Mouse (Mus musculus) forebrain, embryonic 12.5 days (tissue): ENCODE data around the gene Sh3bgrl2. TPM values are rescaled to one million over a fixed set of nuclear protein-coding genes. Genes with fewer than 3 reads are reported as not detected.
A peak's percentile ranks its signal among the peaks of the same experiment; 100 is the strongest.

Experiments
- ATAC-seq: fragments of 200-750 bp; cut with Nextera tagmentation; 2 replicates; pipeline ENCODE4 v1.8.0; 2017; ENCODE audit warnings: moderate TSS enrichment; ENCODE audit not compliant: low FRiP score
- H3K27ac ChIP-seq: fragments of 300-500 bp; sonication (generic); 2 replicates; pipeline ENCODE4 v1.5.1; 2016; ENCODE audit warnings: mild to moderate bottlenecking
- H3K27me3 ChIP-seq: fragments of 300-500 bp; sonication (generic); 2 replicates; pipeline ENCODE4 v1.6.1; 2016; ENCODE audit warnings: mild to moderate bottlenecking
- H3K36me3 ChIP-seq: fragments of 300-500 bp; sonication (generic); replicated peaks from 2 replicates; pipeline ENCODE4 v1.6.1; 2016; ENCODE audit warnings: mild to moderate bottlenecking
- H3K4me1 ChIP-seq: fragments of 300-500 bp; sonication (generic); 2 replicates; pipeline ENCODE4 v1.6.1; 2016
- H3K4me2 ChIP-seq: fragments of 300-500 bp; sonication (generic); 2 replicates; pipeline ENCODE4 v1.6.1; 2016; ENCODE audit warnings: mild to moderate bottlenecking, moderate library complexity
- H3K4me3 ChIP-seq: fragments of 300-500 bp; sonication (generic); replicated peaks from 2 replicates; pipeline ENCODE4 v1.5.1; 2016; ENCODE audit warnings: mild to moderate bottlenecking
- H3K9ac ChIP-seq: fragments of 300-500 bp; sonication (generic); 2 replicates; pipeline ENCODE4 v1.6.1; 2016; ENCODE audit warnings: mild to moderate bottlenecking
- H3K9me3 ChIP-seq: fragments of 300-500 bp; sonication (generic); 2 replicates; pipeline ENCODE4 v1.6.1; 2016
- WGBS: fragments of 180-500 bp; shearing (Covaris S2); methylation state at CpG from one replicate; pipeline ENCODE4 v1.1.7; 2016; 5-methylcytosine and 5-hydroxymethylcytosine counted together
- polyA plus RNA-seq: library from polyadenylated mRNA; unstranded; fragments of >200 nt; fragmentation: Nextera tagmentation; extraction: Ambion mirVana; gene quantifications from 2 replicates; pipeline ENCODE4 v1.2.1, GENCODE M21; 2016

Sh3bgrl2 gene
- polyA plus RNA-seq, 1 experiment from 2014 or later: 11.3 TPM

DNA sequence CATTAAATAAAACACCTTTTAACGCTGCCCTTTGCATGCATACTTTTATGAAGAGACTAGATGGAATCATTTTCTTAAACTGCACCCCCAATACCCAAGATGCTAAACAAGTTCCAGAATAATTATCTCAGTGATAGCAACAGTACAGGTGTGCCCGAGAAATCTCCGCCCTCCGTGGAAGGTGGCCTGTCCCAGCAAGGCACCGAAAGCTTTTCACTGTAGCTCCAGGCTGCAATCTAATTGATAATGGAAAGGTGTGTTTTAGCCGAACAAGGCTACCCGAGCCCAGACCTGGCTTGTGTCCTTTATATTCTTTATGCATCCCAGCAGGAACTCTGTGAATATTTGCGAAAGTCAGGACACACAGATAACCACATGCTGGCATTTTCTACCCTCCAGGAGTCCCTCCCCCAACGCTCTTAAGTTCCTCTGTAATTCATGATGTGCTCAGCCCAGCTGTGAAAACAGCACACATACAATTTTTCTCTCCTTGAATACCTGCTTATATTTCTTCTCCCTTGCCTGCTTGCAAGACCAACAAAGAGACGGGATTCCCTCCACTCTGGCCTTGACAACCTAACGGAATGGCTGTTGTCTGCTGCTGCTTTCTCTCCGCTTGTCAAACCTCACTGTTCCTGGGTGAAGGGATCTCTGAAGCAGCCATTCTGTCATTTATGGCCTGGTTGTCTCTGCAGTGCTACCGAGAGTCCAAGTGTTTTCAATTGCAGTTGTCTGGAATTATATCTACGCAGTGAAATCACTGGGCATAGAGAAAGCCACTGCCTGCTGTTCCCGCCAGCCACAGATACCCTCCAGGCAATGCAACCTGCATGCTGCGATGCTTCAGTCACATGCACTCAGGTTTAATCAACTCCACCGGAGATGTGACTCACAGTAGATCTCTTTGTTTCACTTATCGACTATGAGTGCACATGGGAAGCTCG, 80.8 kb downstream of the Sh3bgrl2 start:
- peak; percentile 82 for ATAC-seq
- Histone ChIP-seq H3K27me3 (no peaks in the 10 kb centered on the region), H3K9me3 (no peaks in the 10 kb centered on the region), H3K4me2 (0 out of 2 replicates have a peak overlapping the region, but pooled peaks have one; percentile 8), H3K9ac (no peak overlapping the region; the same call in 1 of the 2 replicates), H3K27ac (peak overlapping the region; percentile 83), H3K36me3 (no peaks in the 10 kb centered on the region), H3K4me1 (peaks cover 11% of the 10 kb centered on the region), H3K4me3 (0 out of 2 replicates have a peak overlapping the region, but pooled peaks have one; percentile 5)
- WGBS: 34% methylated on average over 19 of the region's 19 CpGs

DNA sequence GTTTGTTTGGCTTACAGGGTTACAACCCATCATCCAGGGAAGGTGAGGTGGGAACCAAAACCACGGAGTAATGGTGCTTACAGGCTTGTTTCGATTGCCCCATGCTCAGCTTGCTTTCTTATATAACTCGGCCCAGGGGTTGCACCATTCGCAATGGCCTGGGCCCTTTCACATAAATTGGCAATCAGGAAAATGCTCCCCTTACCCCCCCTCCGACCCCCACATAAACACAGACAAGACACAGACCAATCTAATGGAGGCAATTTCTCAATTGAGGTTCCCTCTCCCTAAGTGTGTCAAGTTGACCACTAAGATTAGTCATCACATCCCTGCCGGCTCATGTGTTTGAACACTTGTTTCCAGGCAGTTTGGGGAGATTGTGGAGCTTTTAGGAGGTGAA, 82.2 kb downstream of the Sh3bgrl2 start:
- H3K27me3 ChIP-seq: no peaks in the 10 kb centered on the region
- H3K27ac ChIP-seq: no peak overlapping the region
- H3K9ac ChIP-seq: no peak overlapping the region
- no peak overlapping the region for H3K4me2 ChIP-seq
- no peaks in the 10 kb centered on the region for H3K9me3 ChIP-seq
- ATAC-seq: no peak
- no peak overlapping the region for H3K4me3 ChIP-seq
- H3K4me1 ChIP-seq: peaks cover 16% of the 10 kb centered on the region
- no peaks in the 10 kb centered on the region for H3K36me3 ChIP-seq
- WGBS: 82% methylated on average over 6 of the region's 6 CpGs

DNA sequence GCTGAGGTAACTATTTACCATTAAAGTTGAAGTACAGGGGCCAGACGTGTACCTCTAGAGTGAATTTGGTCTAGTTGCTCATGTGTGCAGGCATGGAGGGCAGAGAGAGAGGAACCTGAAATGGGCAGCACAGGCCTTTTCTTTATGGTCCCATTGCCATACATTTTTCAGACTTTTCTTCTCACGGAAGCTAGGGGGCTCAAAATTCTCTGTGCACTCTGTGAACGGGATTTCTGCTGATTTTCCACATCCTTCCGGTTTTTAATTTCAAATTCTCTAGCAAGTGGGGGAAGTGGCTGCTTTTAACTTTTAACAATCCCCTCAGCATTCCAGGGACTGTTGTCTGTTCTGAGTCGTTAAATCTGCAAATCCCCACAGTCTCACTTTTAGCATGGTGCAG, 83.8 kb downstream of the Sh3bgrl2 start:
- H3K27me3 ChIP-seq: no peaks in the 10 kb centered on the region
- H3K9me3 ChIP-seq: no peaks in the 10 kb centered on the region
- 41% methylated on average over 5 of the region's 5 CpGs for WGBS
- no peak overlapping the region for H3K27ac ChIP-seq
- no peak overlapping the region for H3K4me3 ChIP-seq
- peaks cover 16% of the 10 kb centered on the region for H3K4me1 ChIP-seq
- no peak overlapping the region for H3K9ac ChIP-seq
- no peaks in the 10 kb centered on the region for H3K36me3 ChIP-seq
- no peak overlapping the region for H3K4me2 ChIP-seq
- no peak for ATAC-seq

DNA sequence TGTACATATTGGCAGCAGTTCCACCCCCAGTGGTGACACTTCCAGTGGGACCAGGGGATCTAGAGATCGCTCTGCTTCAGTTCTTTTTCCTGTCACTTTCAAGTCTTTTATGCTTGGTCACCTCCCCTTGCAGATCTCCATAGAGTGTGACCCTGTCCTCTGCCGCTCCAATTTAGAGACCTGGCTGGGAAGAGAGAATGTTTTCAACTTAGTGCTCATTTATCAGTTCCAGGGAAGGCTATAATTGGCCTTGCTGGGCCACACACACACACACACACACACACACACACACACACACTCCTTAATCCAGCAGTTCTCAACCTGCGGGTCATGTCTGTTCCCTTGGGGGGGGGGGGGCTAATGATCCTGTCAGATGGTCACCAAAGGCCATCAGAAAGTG, 86.6 kb downstream of the Sh3bgrl2 start:
- H3K36me3 ChIP-seq: no peaks in the 10 kb centered on the region
- 30% methylated on average over 3 of the region's 3 CpGs for whole genome bisulfite sequencing
- no peaks in the 10 kb centered on the region for H3K27me3 ChIP-seq
- peaks cover 6% of the 10 kb centered on the region; the same call in 1 of the 2 replicates for H3K4me1 ChIP-seq
- H3K27ac ChIP-seq: no peak overlapping the region
- peak; percentile 23; the same call in 1 of the 2 replicates for ATAC-seq
- no peak overlapping the region for H3K4me2 ChIP-seq
- H3K4me3 ChIP-seq: no peak overlapping the region
- H3K9ac ChIP-seq: no peak overlapping the region
- no peaks in the 10 kb centered on the region for H3K9me3 ChIP-seq

DNA sequence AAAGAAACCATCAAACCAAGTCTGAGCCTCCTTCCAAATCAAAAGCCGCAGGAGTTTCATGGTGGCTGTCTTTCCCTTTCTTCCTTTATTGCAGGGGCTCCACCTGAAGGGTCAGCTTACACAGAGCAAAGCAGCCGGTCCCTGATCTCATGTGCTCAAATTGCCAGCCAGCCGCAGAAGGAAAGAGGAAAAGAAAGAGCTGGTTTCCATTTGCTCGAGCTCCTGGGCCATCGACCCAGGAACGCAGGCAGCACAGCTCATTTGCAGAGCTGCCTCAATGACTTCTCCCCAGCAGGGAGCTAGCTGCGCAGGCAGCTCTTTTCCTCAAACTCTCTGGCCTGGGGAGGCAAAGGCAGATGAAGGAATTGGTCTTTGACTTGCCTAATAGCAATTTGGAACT, 87.9 kb downstream of the Sh3bgrl2 start:
- Histone ChIP-seq H3K9me3 (no peaks in the 10 kb centered on the region), H3K4me1 (peaks cover 6% of the 10 kb centered on the region; the same call in 1 of the 2 replicates), H3K27ac (peak overlapping the region; percentile 68; the same call in 1 of the 2 replicates), H3K4me2 (no peak overlapping the region), H3K4me3 (no peak overlapping the region), H3K27me3 (no peaks in the 10 kb centered on the region), H3K36me3 (no peaks in the 10 kb centered on the region), H3K9ac (no peak overlapping the region)
- peak; percentile 34; the same call in 1 of the 2 replicates for ATAC-seq
- WGBS: 2% methylated on average over 7 of the region's 7 CpGs

GRCm38 (mm10) chr9:83643139-83643538, 95.0 kb downstream of the Sh3bgrl2 start:
- H3K4me2 ChIP-seq: no peak overlapping the region
- 68% methylated on average over 4 of the region's 4 CpGs for WGBS
- ATAC-seq: no peak
- no peak overlapping the region for H3K27ac ChIP-seq
- H3K27me3 ChIP-seq: no peaks in the 10 kb centered on the region
- peaks cover 16% of the 10 kb centered on the region for H3K4me1 ChIP-seq
- H3K36me3 ChIP-seq: no peaks in the 10 kb centered on the region
- H3K9me3 ChIP-seq: no peaks in the 10 kb centered on the region
- no peak overlapping the region for H3K4me3 ChIP-seq
- H3K9ac ChIP-seq: no peak overlapping the region

- no peak overlapping the region for H3K4me3 ChIP-seq
- ATAC-seq: no peak
- no peak overlapping the region for H3K4me2 ChIP-seq
- WGBS: 50% methylated on average over 4 of the region's 4 CpGs
- H3K9ac ChIP-seq: no peak overlapping the region
- no peaks in the 10 kb centered on the region for H3K9me3 ChIP-seq
- no peak overlapping the region for H3K27ac ChIP-seq
- H3K4me1 ChIP-seq: peaks cover 23% of the 10 kb centered on the region
- H3K27me3 ChIP-seq: no peaks in the 10 kb centered on the region
- H3K36me3 ChIP-seq: no peaks in the 10 kb centered on the region
Measured at GRCm38 (mm10) chr9:83643833-83644232, 95.7 kb downstream of the Sh3bgrl2 start.

DNA sequence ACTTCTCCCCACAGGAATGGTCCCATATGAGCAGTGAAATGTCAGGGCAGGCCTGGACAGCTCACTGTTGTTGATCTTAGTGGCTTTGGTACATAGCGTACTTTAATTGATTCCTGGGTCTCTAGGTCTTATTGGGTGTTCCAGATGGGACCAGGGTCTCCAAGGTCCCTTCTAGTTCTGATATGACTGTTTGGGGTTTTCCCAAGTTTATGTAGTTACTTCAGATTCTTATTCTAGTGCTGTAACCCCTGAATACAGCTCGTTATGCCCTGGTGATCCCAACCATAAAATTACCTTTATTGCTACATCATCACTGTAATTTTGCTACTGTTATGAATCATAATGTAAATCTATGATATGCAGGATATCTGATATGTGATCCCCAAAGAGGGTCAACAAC, 98.1 kb downstream of the Sh3bgrl2 start:
- no peaks in the 10 kb centered on the region for H3K36me3 ChIP-seq
- H3K4me3 ChIP-seq: no peak overlapping the region
- H3K4me2 ChIP-seq: no peak overlapping the region
- 94% methylated on average over 2 of the region's 2 CpGs for WGBS
- ATAC-seq: no peak
- H3K9me3 ChIP-seq: no peaks in the 10 kb centered on the region
- no peak overlapping the region for H3K9ac ChIP-seq
- H3K27me3 ChIP-seq: no peaks in the 10 kb centered on the region
- H3K4me1 ChIP-seq: peaks cover 24% of the 10 kb centered on the region
- H3K27ac ChIP-seq: no peak overlapping the region

DNA sequence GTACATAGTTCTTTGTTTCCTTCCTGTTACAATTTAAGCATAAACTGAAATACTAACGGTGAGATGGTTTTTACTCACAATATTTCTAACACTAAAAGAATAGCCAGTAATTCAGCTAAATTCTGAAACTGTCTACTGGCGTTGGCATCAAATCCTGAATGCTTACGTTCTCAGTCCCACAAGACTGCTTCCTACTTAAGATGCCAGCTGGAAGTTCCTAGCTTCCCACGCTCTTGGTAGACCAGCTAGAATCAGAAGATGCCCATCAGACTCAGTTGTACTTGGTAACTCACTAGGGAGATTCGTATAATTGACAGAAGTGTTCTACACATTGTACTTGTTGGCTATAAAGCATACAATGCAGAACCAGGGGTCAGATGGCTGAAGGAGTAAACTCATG, 98.6 kb downstream of the Sh3bgrl2 start:
- ATAC-seq: no peak
- Histone ChIP-seq H3K4me1 (peaks cover 24% of the 10 kb centered on the region), H3K4me3 (no peak overlapping the region), H3K4me2 (no peak overlapping the region), H3K9me3 (no peaks in the 10 kb centered on the region), H3K36me3 (no peaks in the 10 kb centered on the region), H3K27me3 (no peaks in the 10 kb centered on the region), H3K9ac (no peak overlapping the region), H3K27ac (no peak overlapping the region)
- WGBS: 92% methylated on average over 5 of the region's 5 CpGs

- Histone ChIP-seq H3K4me2 (no peak overlapping the region; the same call in 1 of the 2 replicates), H3K4me1 (peaks cover 23% of the 10 kb centered on the region), H3K4me3 (no peak overlapping the region), H3K9ac (no peak overlapping the region), H3K9me3 (no peaks in the 10 kb centered on the region), H3K36me3 (no peaks in the 10 kb centered on the region), H3K27ac (peak overlapping the region; percentile 70), H3K27me3 (0 out of 2 replicates have a peak, but pooled peaks cover 3% of the 10 kb centered on the region)
- WGBS: 17% methylated on average over 7 of the region's 7 CpGs
- peak; percentile 42; the same call in 1 of the 2 replicates for ATAC-seq
Measured at GRCm38 (mm10) chr9:83647919-83648705, 100.0 kb downstream of the Sh3bgrl2 start.

DNA sequence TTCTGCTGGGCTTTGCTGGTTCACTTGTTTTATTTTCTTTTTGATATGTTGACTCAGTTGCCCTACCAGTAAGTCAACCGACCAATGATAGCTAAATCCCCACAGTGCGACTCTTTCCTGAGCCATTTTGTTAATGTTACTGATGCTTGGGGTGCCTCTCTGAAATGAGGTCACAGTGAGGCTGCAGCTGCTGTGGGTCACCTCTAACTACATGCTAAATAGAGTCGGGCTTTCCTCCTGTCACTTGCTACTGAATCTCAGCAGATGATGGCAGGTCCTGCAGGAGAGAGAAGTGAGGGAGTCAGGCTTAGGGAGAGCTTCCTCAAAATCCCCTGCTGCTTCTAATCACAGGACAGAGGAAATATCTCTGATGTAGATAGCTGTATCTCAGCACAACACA, 100.6 kb downstream of the Sh3bgrl2 start:
- 20% methylated on average over 3 of the region's 3 CpGs for WGBS
- Histone ChIP-seq H3K4me1 (peaks cover 19% of the 10 kb centered on the region), H3K4me2 (no peak overlapping the region), H3K4me3 (no peak overlapping the region), H3K27me3 (0 out of 2 replicates have a peak, but pooled peaks cover 3% of the 10 kb centered on the region), H3K27ac (peak overlapping the region; percentile 70), H3K36me3 (no peaks in the 10 kb centered on the region), H3K9me3 (no peaks in the 10 kb centered on the region), H3K9ac (no peak overlapping the region)
- peak; percentile 55 for ATAC-seq

GRCm38 (mm10) chr9:83652015-83652414, 103.9 kb downstream of the Sh3bgrl2 start:
- Histone ChIP-seq H3K27ac (no peak overlapping the region), H3K4me1 (peaks cover 18% of the 10 kb centered on the region), H3K9me3 (no peaks in the 10 kb centered on the region), H3K36me3 (no peaks in the 10 kb centered on the region), H3K9ac (no peak overlapping the region), H3K4me2 (no peak overlapping the region), H3K4me3 (no peak overlapping the region), H3K27me3 (0 out of 2 replicates have a peak, but pooled peaks cover 3% of the 10 kb centered on the region)
- ATAC-seq: no peak
- 84% methylated on average over 13 of the region's 13 CpGs for WGBS
